Mouse (Mus musculus) CH12.LX (cell line): ENCODE results near the gene Poln.

ENCODE experiments used
- CTCF ChIP-seq, 2 experiments: IDR thresholded peaks in 1 of 2; conservative IDR thresholded peaks in 1 of 2; 2 replicates each; pipeline ENCODE4 v1.5.1; 2011 to 2012; ENCODE audit warnings: low read depth in 2 of 2, low read length in 2 of 2, improper control_type of control experiment in 1 of 2, inconsistent platforms in 1 of 2, mild to moderate bottlenecking in 1 of 2, moderate library complexity in 1 of 2
- MXI1 ChIP-seq: IDR thresholded peaks from 2 replicates; pipeline ENCODE4 v1.6.1; 2011; ENCODE audit warnings: mild to moderate bottlenecking, low read depth, low read length, improper control_type of control experiment
- POLR2A ChIP-seq: IDR thresholded peaks from 2 replicates; pipeline ENCODE4 v1.6.1; 2011; ENCODE audit warnings: low read depth, mild to moderate bottlenecking, improper control_type of control experiment, low read length
- POLR2AphosphoS2 ChIP-seq: IDR thresholded peaks from 2 replicates; pipeline ENCODE4 v1.6.1; 2011; ENCODE audit warnings: low read depth, low read length, improper control_type of control experiment
- ZMIZ1 ChIP-seq: IDR thresholded peaks from 2 replicates; pipeline ENCODE4 v1.6.1; 2012; ENCODE audit warnings: low read depth, mild to moderate bottlenecking, inconsistent platforms, low read length, improper control_type of control experiment

GRCm38 (mm10) chr5:34217756-34218155, 48.5 kb upstream of the Poln start:
- TF ChIP-seq POLR2AphosphoS2 (no peak), CTCF (conservative IDR thresholded peaks at IDR 0.05 in 1 of 2, IDR thresholded peaks at IDR 0.05 in 1 of 2; ENCODE audit: low read depth in 2 of 2, low read length in 2 of 2) (no peak), ZMIZ1 (no peak), POLR2A (no peak), MXI1 (no peak)
